Mouse (Mus musculus): ENCODE data around the gene Ccdc102a. TPM values are rescaled to one million over a fixed set of nuclear protein-coding genes. Genes with fewer than 3 reads are reported as not detected.

The Ccdc102a gene
- polyA plus RNA-seq, 1 experiment, result 5.4 TPM

DNA sequence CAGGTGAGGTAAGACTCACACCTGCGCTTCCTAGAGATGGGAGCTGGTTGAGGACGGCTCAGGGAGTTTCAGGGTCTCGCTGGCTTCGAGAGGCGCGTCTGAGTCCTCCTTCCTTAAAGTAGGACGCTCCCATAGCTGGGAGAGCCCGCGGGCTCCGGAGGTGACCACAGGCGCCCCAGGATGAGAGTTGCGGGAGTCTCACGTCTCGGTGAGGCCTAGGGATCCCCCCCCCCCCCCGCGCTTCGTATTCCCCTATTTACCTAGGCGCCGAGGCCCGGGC lies 42.1 kb downstream of the Ccdc102a start:
- no peaks in the 10 kb centered on the region for H3K9me3 ChIP-seq (replicated peaks; ENCODE audit: control insufficient read depth, insufficient read depth, low read length, poor library complexity, severe bottlenecking)
- peak overlapping the region; percentile 56 for H3K4me3 ChIP-seq (ENCODE audit: low read depth, low read length)
- peak overlapping the region; percentile 72 for H3K9ac ChIP-seq (ENCODE audit: low read depth, poor library complexity, severe bottlenecking)
- no peak for TF ChIP-seq EP300 (IDR thresholded peaks at IDR 0.05; ENCODE audit: insufficient read depth, low read depth, low read length)
- TF ChIP-seq POLR2A (IDR thresholded peaks at IDR 0.05; ENCODE audit: insufficient read depth, low read length), result no peak
- TF ChIP-seq CTCF (IDR thresholded peaks at IDR 0.05; ENCODE audit: low read depth, low read length), result no peak
- no peaks in the 10 kb centered on the region for H3K36me3 ChIP-seq (ENCODE audit: control insufficient read depth, insufficient read depth, low read length, poor library complexity, severe bottlenecking)
- H3K27ac ChIP-seq (ENCODE audit: insufficient read depth, low read length), result no peak overlapping the region
- no peaks in the 10 kb centered on the region for H3K27me3 ChIP-seq (ENCODE audit: control insufficient read depth, insufficient read depth, low read length, poor library complexity, severe bottlenecking)
- H3K4me1 ChIP-seq (ENCODE audit: control insufficient read depth, insufficient read depth, low read length), result peaks cover 3% of the 10 kb centered on the region

DNA sequence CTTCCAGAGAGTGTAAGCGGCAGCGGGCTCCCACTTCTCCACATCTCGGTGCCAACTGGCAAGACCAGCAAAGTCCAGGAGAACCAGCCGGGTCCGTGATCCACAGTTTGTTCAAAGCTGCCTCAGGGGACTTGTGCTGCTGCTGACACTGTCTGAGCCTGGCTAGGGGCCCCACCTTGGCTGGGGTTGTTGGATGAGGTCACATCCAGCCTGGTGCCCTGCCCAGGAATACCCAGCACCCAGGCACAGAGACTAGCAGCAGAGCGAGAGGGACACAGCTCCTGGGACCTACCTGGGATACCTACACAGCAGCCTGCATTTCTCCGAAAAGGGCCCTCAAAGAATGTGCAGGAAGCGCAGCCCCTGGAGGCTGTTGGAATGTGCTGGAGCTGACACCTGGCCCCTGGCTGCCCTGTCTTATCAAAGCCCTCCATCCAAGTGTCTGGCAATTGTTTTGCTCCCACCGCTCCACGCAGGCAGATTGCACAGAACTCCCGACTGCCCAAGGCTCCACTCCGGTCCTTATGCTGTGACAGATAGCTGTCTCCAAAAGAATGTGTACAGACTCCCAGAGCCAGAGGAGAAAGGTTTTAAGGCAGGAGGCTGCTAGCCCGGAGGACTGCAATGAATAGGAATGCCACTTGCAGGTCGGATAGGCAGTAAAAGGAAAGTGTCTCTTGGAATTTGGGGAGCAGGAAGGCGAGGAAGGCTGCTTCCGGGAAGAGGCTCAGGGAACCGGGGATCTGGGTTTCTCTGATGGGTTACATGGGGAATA lies 42.6 kb downstream of the Ccdc102a start:
- TF ChIP-seq EP300 (IDR thresholded peaks at IDR 0.05; ENCODE audit: insufficient read depth, low read depth, low read length) (no peak), CTCF (IDR thresholded peaks at IDR 0.05; ENCODE audit: low read depth, low read length) (no peak), POLR2A (IDR thresholded peaks at IDR 0.05; ENCODE audit: insufficient read depth, low read length) (no peak)
- Histone ChIP-seq H3K9ac (ENCODE audit: low read depth, poor library complexity, severe bottlenecking) (peak overlapping the region; percentile 72), H3K4me3 (ENCODE audit: low read depth, low read length) (peak overlapping the region; percentile 56), H3K4me1 (ENCODE audit: control insufficient read depth, insufficient read depth, low read length) (peaks cover 3% of the 10 kb centered on the region), H3K9me3 (replicated peaks; ENCODE audit: control insufficient read depth, insufficient read depth, low read length, poor library complexity, severe bottlenecking) (no peaks in the 10 kb centered on the region), H3K27me3 (ENCODE audit: control insufficient read depth, insufficient read depth, low read length, poor library complexity, severe bottlenecking) (no peaks in the 10 kb centered on the region), H3K27ac (ENCODE audit: insufficient read depth, low read length) (no peak overlapping the region), H3K36me3 (ENCODE audit: control insufficient read depth, insufficient read depth, low read length, poor library complexity, severe bottlenecking) (no peaks in the 10 kb centered on the region)

DNA sequence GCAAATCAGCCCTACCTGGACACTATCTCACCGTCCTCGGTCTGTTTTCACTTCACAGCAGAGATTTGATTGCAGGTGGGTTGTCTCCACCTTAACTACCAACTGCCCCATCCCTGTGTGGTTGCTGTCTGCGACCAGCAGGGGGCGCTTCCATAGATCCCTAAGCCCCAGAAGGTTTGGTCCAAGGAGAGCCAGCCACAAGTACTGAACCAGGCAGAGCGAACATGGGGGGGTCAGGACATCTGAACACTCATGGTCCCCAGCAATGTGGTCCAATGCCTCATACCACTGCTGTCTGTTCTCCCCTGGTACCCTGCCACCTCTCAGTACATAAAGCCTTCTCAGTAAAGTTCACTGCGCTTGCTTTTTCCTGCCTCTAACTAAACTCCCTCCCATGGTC lies 43.5 kb downstream of the Ccdc102a start:
- Histone ChIP-seq H3K4me1 (ENCODE audit: control insufficient read depth, insufficient read depth, low read length) (peaks cover 3% of the 10 kb centered on the region), H3K4me3 (ENCODE audit: low read depth, low read length) (no peak overlapping the region), H3K27me3 (ENCODE audit: control insufficient read depth, insufficient read depth, low read length, poor library complexity, severe bottlenecking) (no peaks in the 10 kb centered on the region), H3K27ac (ENCODE audit: insufficient read depth, low read length) (no peak overlapping the region), H3K9ac (ENCODE audit: low read depth, poor library complexity, severe bottlenecking) (no peak overlapping the region), H3K9me3 (replicated peaks; ENCODE audit: control insufficient read depth, insufficient read depth, low read length, poor library complexity, severe bottlenecking) (no peaks in the 10 kb centered on the region), H3K36me3 (ENCODE audit: control insufficient read depth, insufficient read depth, low read length, poor library complexity, severe bottlenecking) (no peaks in the 10 kb centered on the region)
- no peak for TF ChIP-seq POLR2A (IDR thresholded peaks at IDR 0.05; ENCODE audit: insufficient read depth, low read length)
- TF ChIP-seq EP300 (IDR thresholded peaks at IDR 0.05; ENCODE audit: insufficient read depth, low read depth, low read length), result no peak
- peak; percentile 92 for TF ChIP-seq CTCF (IDR thresholded peaks at IDR 0.05; ENCODE audit: low read depth, low read length)

DNA sequence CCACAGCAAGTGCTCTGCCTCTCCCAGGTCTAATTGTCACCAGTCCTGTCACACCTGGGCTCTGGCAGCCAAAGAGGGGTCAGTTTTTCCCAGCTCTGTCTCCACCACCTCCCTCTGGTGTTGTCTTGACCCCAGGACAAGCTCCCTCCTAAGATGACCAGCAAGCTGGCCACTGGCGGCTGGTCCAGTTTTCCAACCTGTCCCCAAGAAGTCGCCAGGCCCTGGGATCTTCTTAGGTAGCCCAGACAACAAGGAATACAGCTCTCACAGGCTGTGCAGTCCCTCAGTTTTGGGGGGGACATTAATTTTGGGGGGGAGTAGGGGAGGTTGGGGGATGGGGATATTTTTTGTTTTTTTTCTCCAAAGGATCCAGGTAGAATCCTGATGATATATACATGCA lies 45.3 kb downstream of the Ccdc102a start:
- no peak overlapping the region for H3K27ac ChIP-seq (ENCODE audit: insufficient read depth, low read length)
- no peaks in the 10 kb centered on the region for H3K27me3 ChIP-seq (ENCODE audit: control insufficient read depth, insufficient read depth, low read length, poor library complexity, severe bottlenecking)
- TF ChIP-seq POLR2A (IDR thresholded peaks at IDR 0.05; ENCODE audit: insufficient read depth, low read length), result no peak
- TF ChIP-seq CTCF (IDR thresholded peaks at IDR 0.05; ENCODE audit: low read depth, low read length), result no peak
- TF ChIP-seq EP300 (IDR thresholded peaks at IDR 0.05; ENCODE audit: insufficient read depth, low read depth, low read length), result no peak
- H3K4me3 ChIP-seq (ENCODE audit: low read depth, low read length), result no peak overlapping the region
- H3K36me3 ChIP-seq (ENCODE audit: control insufficient read depth, insufficient read depth, low read length, poor library complexity, severe bottlenecking), result no peaks in the 10 kb centered on the region
- H3K9me3 ChIP-seq (replicated peaks; ENCODE audit: control insufficient read depth, insufficient read depth, low read length, poor library complexity, severe bottlenecking), result no peaks in the 10 kb centered on the region
- no peak overlapping the region for H3K9ac ChIP-seq (ENCODE audit: low read depth, poor library complexity, severe bottlenecking)
- peaks cover 3% of the 10 kb centered on the region for H3K4me1 ChIP-seq (ENCODE audit: control insufficient read depth, insufficient read depth, low read length)

DNA sequence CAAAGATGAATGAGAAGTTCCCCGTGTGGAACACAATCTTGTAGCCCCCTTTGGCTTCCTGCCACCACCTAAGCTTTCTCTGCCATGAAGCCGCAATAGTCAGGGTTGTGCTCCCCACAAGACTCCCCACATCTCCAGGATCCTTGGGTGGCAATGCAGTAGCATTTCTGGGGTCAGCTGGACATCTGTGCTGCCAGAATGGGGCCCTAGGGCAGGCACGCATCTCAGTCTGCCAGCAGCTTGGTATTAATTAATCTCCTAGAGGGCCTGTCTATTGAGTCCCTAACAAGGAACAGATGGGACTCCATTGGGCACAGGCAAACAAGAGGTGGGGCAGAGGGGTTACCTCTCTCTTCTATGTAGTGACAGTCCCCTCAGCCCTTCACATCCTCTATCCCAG lies 45.7 kb downstream of the Ccdc102a start:
- Histone ChIP-seq H3K9me3 (replicated peaks; ENCODE audit: control insufficient read depth, insufficient read depth, low read length, poor library complexity, severe bottlenecking) (no peaks in the 10 kb centered on the region), H3K27me3 (ENCODE audit: control insufficient read depth, insufficient read depth, low read length, poor library complexity, severe bottlenecking) (no peaks in the 10 kb centered on the region), H3K4me1 (ENCODE audit: control insufficient read depth, insufficient read depth, low read length) (peaks cover 3% of the 10 kb centered on the region), H3K36me3 (ENCODE audit: control insufficient read depth, insufficient read depth, low read length, poor library complexity, severe bottlenecking) (no peaks in the 10 kb centered on the region), H3K27ac (ENCODE audit: insufficient read depth, low read length) (no peak overlapping the region), H3K4me3 (ENCODE audit: low read depth, low read length) (no peak overlapping the region), H3K9ac (ENCODE audit: low read depth, poor library complexity, severe bottlenecking) (no peak overlapping the region)
- no peak for TF ChIP-seq POLR2A (IDR thresholded peaks at IDR 0.05; ENCODE audit: insufficient read depth, low read length)
- no peak for TF ChIP-seq EP300 (IDR thresholded peaks at IDR 0.05; ENCODE audit: insufficient read depth, low read depth, low read length)
- no peak for TF ChIP-seq CTCF (IDR thresholded peaks at IDR 0.05; ENCODE audit: low read depth, low read length)

DNA sequence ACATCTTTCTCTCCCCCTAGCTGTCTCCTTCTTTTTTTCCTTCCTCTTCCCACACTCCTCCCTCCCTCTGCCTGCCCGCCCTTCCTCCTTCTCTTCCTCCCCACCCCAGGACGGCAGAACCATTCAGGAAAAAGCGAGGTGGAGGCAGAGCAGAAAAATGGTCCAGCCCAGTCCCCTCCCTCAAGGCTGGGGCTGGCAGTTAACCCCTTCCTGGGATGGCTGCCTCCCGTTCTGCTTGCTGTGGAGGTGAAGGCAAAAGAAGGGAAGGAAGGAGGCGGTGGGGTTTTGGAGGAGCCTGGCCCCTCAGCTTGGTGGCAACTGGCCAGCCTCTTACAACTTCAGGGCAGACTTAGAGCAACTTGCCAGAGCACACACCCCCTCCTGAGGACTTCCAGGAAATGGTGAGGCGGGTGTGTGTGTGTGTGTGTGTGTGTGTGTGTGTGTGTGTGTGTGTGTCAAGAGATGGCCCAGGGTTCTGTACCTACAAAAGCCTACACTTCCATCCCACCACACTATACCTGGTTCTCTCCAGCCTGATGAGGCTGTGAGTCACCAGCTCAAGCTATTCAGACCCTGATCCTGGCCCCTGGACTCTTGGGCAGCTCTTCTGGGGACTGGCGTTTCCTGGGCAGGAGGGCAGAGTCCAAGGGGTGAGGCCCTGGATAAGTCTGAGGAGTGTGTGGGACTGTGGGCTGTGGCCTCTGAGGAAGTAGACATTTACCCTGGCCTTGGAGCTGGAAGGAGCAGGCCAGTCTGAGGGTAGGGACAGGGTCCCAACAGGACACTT lies 46.6 kb downstream of the Ccdc102a start:
- Histone ChIP-seq H3K27ac (ENCODE audit: insufficient read depth, low read length) (no peak overlapping the region), H3K4me1 (ENCODE audit: control insufficient read depth, insufficient read depth, low read length) (no peaks in the 10 kb centered on the region), H3K27me3 (ENCODE audit: control insufficient read depth, insufficient read depth, low read length, poor library complexity, severe bottlenecking) (no peaks in the 10 kb centered on the region), H3K36me3 (ENCODE audit: control insufficient read depth, insufficient read depth, low read length, poor library complexity, severe bottlenecking) (no peaks in the 10 kb centered on the region), H3K4me3 (ENCODE audit: low read depth, low read length) (peak overlapping the region; percentile 25), H3K9ac (ENCODE audit: low read depth, poor library complexity, severe bottlenecking) (peak overlapping the region; percentile 14; the same call in 1 of the 2 replicates), H3K9me3 (replicated peaks; ENCODE audit: control insufficient read depth, insufficient read depth, low read length, poor library complexity, severe bottlenecking) (no peaks in the 10 kb centered on the region)
- TF ChIP-seq CTCF (IDR thresholded peaks at IDR 0.05; ENCODE audit: low read depth, low read length), result no peak
- no peak for TF ChIP-seq POLR2A (IDR thresholded peaks at IDR 0.05; ENCODE audit: insufficient read depth, low read length)
- TF ChIP-seq EP300 (IDR thresholded peaks at IDR 0.05; ENCODE audit: insufficient read depth, low read depth, low read length), result no peak

Data from ES-Bruce4 (cell line).